Mouse (Mus musculus): ENCODE measurements around the gene Nhlrc3. TPM values are rescaled to one million over a fixed set of nuclear protein-coding genes. Genes with fewer than 3 reads are reported as not detected.

Nhlrc3 gene
- polyA plus RNA-seq, 1 experiment from 2014 or later = 7.0 TPM

GRCm38 (mm10) chr3:53417701-53418100 is 45.4 kb downstream of the Nhlrc3 start:
- H3K36me3 ChIP-seq = no peaks in the 10 kb centered on the region
- no peak overlapping the region for H3K4me2 ChIP-seq
- H3K4me1 ChIP-seq = peaks cover 9% of the 10 kb centered on the region; the same call in 1 of the 2 replicates
- no peaks in the 10 kb centered on the region for H3K27me3 ChIP-seq (replicated peaks)
- no peak overlapping the region for H3K9ac ChIP-seq (replicated peaks)
- no peak overlapping the region for H3K27ac ChIP-seq (replicated peaks)
- H3K9me3 ChIP-seq (replicated peaks) = no peaks in the 10 kb centered on the region
- WGBS = 64% methylated on average over 7 of the region's 7 CpGs
- no peak overlapping the region for H3K4me3 ChIP-seq (replicated peaks)
- no peak for ATAC-seq (ENCODE audit: low FRiP score)

DNA sequence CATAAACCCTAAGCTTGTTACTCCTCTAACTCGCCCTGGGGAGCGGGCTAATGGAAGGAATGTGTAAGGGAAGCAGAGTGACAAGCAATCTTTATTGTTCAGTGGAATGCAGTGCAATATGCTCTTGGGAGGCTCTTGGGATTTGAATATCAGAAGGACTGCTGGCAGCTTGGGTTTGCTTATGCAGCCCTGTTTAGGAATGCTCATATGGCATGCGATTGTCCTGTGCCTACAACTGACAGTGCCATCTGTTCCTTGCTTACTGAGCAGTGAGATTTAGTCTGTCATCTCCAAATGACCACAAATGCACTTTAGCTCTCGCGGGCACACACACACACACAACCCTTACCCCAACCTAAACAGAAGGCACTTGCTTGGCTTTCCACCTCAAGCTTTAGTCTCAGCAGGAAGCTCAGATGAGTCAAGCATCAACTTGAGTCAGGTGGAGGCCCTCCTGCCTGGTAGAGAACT is 47.1 kb downstream of the Nhlrc3 start:
- Histone ChIP-seq H3K27me3 (replicated peaks) (no peaks in the 10 kb centered on the region), H3K27ac (replicated peaks) (no peak overlapping the region), H3K4me3 (replicated peaks) (no peak overlapping the region), H3K4me1 (peaks cover 9% of the 10 kb centered on the region; the same call in 1 of the 2 replicates), H3K4me2 (no peak overlapping the region), H3K9me3 (replicated peaks) (no peaks in the 10 kb centered on the region), H3K9ac (replicated peaks) (no peak overlapping the region), H3K36me3 (no peaks in the 10 kb centered on the region)
- WGBS = 40% methylated on average over 5 of the region's 5 CpGs
- no peak for ATAC-seq (ENCODE audit: low FRiP score)

- no peak for ATAC-seq (ENCODE audit: low FRiP score)
- no peak overlapping the region for H3K9ac ChIP-seq (replicated peaks)
- H3K27ac ChIP-seq (replicated peaks) = no peak overlapping the region
- no peaks in the 10 kb centered on the region for H3K27me3 ChIP-seq (replicated peaks)
- H3K9me3 ChIP-seq (replicated peaks) = no peaks in the 10 kb centered on the region
- H3K36me3 ChIP-seq = no peaks in the 10 kb centered on the region
- H3K4me1 ChIP-seq = peaks cover 6% of the 10 kb centered on the region; the same call in 1 of the 2 replicates
- H3K4me3 ChIP-seq (replicated peaks) = no peak overlapping the region
- 70% methylated on average over 3 of the region's 3 CpGs for WGBS
- no peak overlapping the region for H3K4me2 ChIP-seq
These were observed 49.2 kb downstream of the Nhlrc3 start for GRCm38 (mm10) chr3:53413959-53414358.

DNA sequence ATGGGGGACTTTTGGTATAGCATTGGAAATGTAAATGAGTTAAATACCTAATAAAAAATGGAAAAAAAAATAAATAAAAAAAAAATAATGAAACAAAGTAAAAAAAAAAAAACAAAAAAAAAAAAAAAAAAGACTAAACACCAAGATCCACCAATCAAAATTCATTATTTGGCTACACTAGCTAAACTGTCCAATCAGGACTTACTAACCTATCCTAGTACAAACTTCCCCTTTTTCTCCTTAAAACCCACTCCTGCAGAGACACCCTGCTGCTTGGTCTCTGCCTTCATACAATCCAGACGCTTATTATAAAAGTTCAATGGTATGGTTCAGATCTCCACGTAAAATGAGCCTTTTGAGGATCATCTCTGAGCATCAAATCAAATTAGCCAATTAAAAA is 49.7 kb downstream of the Nhlrc3 start:
- Histone ChIP-seq H3K36me3 (no peaks in the 10 kb centered on the region), H3K9ac (replicated peaks) (no peak overlapping the region), H3K27me3 (replicated peaks) (no peaks in the 10 kb centered on the region), H3K4me1 (peaks cover 6% of the 10 kb centered on the region; the same call in 1 of the 2 replicates), H3K4me3 (replicated peaks) (no peak overlapping the region), H3K9me3 (replicated peaks) (no peaks in the 10 kb centered on the region), H3K4me2 (no peak overlapping the region), H3K27ac (replicated peaks) (no peak overlapping the region)
- no peak for ATAC-seq (ENCODE audit: low FRiP score)
- WGBS = 57% methylated on average over 2 of the region's 2 CpGs

DNA sequence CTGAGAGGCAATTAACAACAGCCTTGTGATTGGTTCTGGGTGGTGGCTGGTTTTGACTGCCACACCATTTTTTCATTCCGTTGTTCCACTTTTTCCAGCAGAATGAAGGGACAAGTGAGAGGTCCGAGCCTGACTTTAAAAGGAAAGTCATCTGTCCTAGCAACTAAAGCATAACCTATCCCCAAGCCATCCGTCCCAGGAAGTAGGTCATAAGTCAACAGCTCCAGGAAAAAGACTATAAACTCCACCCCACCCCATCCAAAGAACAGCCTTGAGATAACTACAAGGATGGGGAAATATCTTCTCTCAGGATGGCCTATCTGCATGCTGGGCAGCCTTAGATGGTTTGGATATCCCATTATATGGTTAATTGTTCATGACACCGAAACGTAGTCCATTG is 50.9 kb downstream of the Nhlrc3 start:
- no peaks in the 10 kb centered on the region for H3K36me3 ChIP-seq
- no peaks in the 10 kb centered on the region for H3K9me3 ChIP-seq (replicated peaks)
- H3K4me1 ChIP-seq = peaks cover 6% of the 10 kb centered on the region; the same call in 1 of the 2 replicates
- WGBS = 86% methylated on average over 5 of the region's 5 CpGs
- H3K4me3 ChIP-seq (replicated peaks) = no peak overlapping the region
- no peak overlapping the region for H3K4me2 ChIP-seq
- ATAC-seq (ENCODE audit: low FRiP score) = no peak
- no peak overlapping the region for H3K27ac ChIP-seq (replicated peaks)
- H3K9ac ChIP-seq (replicated peaks) = no peak overlapping the region
- no peaks in the 10 kb centered on the region for H3K27me3 ChIP-seq (replicated peaks)

- Histone ChIP-seq H3K9me3 (replicated peaks) (no peaks in the 10 kb centered on the region), H3K9ac (replicated peaks) (no peak overlapping the region), H3K27ac (replicated peaks) (no peak overlapping the region), H3K4me1 (no peaks in the 10 kb centered on the region), H3K4me2 (no peak overlapping the region), H3K27me3 (replicated peaks) (no peaks in the 10 kb centered on the region), H3K4me3 (replicated peaks) (no peak overlapping the region), H3K36me3 (no peaks in the 10 kb centered on the region)
- no peak for ATAC-seq (ENCODE audit: low FRiP score)
- WGBS = 57% methylated on average over 6 of the region's 6 CpGs
These were observed 53.1 kb downstream of the Nhlrc3 start for GRCm38 (mm10) chr3:53410031-53410430.

GRCm38 (mm10) chr3:53407145-53407544 is 56.0 kb downstream of the Nhlrc3 start:
- H3K27ac ChIP-seq (replicated peaks) = no peak overlapping the region
- ATAC-seq (ENCODE audit: low FRiP score) = peak; percentile 47; the same call in 1 of the 2 replicates
- no peaks in the 10 kb centered on the region for H3K4me1 ChIP-seq
- H3K4me2 ChIP-seq = no peak overlapping the region
- H3K36me3 ChIP-seq = no peaks in the 10 kb centered on the region
- no peaks in the 10 kb centered on the region for H3K9me3 ChIP-seq (replicated peaks)
- H3K9ac ChIP-seq (replicated peaks) = no peak overlapping the region
- no peaks in the 10 kb centered on the region for H3K27me3 ChIP-seq (replicated peaks)
- no peak overlapping the region for H3K4me3 ChIP-seq (replicated peaks)
- WGBS = 30% methylated on average over 1 of the region's 1 CpGs

Other genes with a start within 250 kb of the Nhlrc3 start
- gene Proser1, start 334 bp upstream of the Nhlrc3 start, polyA plus RNA-seq (2015; fragmentation: Nextera tagmentation; extraction: Ambion mirVana) = 16.6 and 19.1 TPM in 2 replicates
- gene Stoml3, start 25.3 kb upstream of the Nhlrc3 start, polyA plus RNA-seq (2015; fragmentation: Nextera tagmentation; extraction: Ambion mirVana) = 0.19 TPM in 2 replicates
- gene Frem2, start 194.0 kb upstream of the Nhlrc3 start, polyA plus RNA-seq (2015; fragmentation: Nextera tagmentation; extraction: Ambion mirVana) = 1.2 and 2.7 TPM in 2 replicates

Measured in neural tube, embryonic 15.5 days (tissue).